Mouse (Mus musculus) layer of hippocampus, adult 18-20 months (tissue): ENCODE measurements at regions not wholly inside any gene's neighbourhood (a gene's known extent, or its start where the extent isn't known, plus 50 kb on each side); places are given as distances from the start of the nearest gene placed in this dataset.

Experiments used
- DNase-seq, 2 experiments: peaks; one replicate each; pipeline ENCODE4 v3.0.0; 2022; ENCODE audit warnings: low spot score in 2 of 2

DNA sequence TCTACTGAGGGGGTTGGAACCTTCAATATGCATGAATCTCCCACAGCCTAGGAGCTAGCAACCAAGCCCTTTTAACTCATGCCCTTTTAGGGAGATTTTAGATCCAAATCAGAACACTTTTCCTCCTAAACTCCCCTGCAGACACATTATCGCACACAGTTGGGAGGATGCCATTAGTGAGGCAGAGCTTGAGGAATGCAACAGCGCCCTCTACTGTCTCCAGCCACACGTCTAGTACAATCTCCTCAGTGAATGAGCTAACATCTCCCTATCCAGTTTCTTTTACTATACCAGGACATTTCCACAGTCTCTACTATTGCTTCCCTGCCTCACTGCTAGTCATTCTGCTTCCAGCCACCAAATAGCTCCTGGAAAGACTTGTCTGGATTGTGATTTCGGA lies 59.3 kb downstream of the 1700080O16Rik start:
- DNase-seq: peak; percentile 58 to 81

DNA sequence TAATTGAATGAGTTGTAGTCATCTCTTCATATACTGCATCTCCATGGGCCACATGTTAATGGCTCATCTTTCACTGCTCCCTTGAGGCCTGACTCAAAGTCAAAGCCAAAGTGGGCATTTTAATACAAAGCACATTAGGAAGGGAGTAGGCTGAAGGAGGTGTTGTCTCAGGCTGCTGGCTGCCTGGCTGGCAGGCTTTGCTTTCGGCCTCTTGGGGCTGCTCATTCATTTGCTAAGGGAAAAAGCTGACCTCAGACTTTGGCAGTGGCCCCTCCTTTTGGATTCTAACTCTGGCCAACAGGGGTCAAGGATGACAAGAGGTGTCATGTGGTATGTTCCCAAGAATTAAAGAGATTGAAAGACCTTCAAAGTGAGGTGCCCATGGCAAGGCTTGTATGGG lies 61.0 kb downstream of the 1700080O16Rik start:
- no peak for DNase-seq

- no peak for DNase-seq
Measured at GRCm38 (mm10) chrX:51910576-51910975, 62.0 kb downstream of the 1700080O16Rik start.

GRCm38 (mm10) chrX:51898445-51898844 lies 74.1 kb downstream of the 1700080O16Rik start:
- no peak for DNase-seq

- DNase-seq: no peak
Measured at GRCm38 (mm10) chrX:51897059-51897458, 75.5 kb downstream of the 1700080O16Rik start.

GRCm38 (mm10) chrX:51895646-51896190 lies 76.9 kb downstream of the 1700080O16Rik start:
- no peak for DNase-seq

DNA sequence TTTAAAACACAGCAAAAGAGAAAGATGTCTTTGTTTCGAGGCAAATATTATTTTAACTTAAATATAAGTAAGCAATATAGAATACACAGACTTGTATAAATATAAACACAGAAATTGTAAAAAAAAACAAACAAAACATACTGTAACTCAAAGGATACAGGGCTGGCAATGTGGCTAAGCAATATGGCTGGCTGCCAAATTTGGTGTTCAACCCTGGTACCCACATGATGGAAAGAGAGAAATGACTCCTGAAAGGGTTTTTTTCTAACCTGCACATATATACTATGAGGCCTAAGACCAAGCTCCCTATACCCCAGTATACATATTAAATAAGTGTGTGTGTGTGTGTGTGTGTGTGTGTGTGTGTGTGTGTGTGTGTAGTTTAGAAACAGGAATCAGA lies 79.9 kb downstream of the 1700080O16Rik start:
- no peak for DNase-seq

GRCm38 (mm10) chrX:51886129-51886528 lies 85.1 kb upstream of the Usp26 start:
- DNase-seq: no peak
